Mouse (Mus musculus) hindbrain, embryonic 12.5 days (tissue): ENCODE results near the gene Myo1e. TPM values are rescaled to one million over a fixed set of nuclear protein-coding genes. Genes with fewer than 3 reads are reported as not detected.

Experiments
- ATAC-seq: fragments of 200-750 bp; cut with Nextera tagmentation; 2 replicates; pipeline ENCODE4 v1.8.0; 2017; ENCODE audit warnings: moderate TSS enrichment; ENCODE audit not compliant: low FRiP score
- H3K27ac ChIP-seq: fragments of 300-500 bp; sonication (generic); 2 replicates; pipeline ENCODE4 v1.5.1; 2016; ENCODE audit warnings: mild to moderate bottlenecking
- H3K27me3 ChIP-seq: fragments of 300-500 bp; sonication (generic); 2 replicates; pipeline ENCODE4 v1.6.1; 2016; ENCODE audit warnings: mild to moderate bottlenecking
- H3K36me3 ChIP-seq: fragments of 300-500 bp; sonication (generic); 2 replicates; pipeline ENCODE4 v1.6.1; 2016; ENCODE audit warnings: mild to moderate bottlenecking
- H3K4me1 ChIP-seq: fragments of 300-500 bp; sonication (generic); 2 replicates; pipeline ENCODE4 v1.6.1; 2016
- H3K4me2 ChIP-seq: fragments of 300-500 bp; sonication (generic); replicated peaks from 2 replicates; pipeline ENCODE4 v1.6.1; 2016; ENCODE audit warnings: mild to moderate bottlenecking
- H3K4me3 ChIP-seq: fragments of 300-500 bp; sonication (generic); 2 replicates; pipeline ENCODE4 v1.5.1; 2016; ENCODE audit warnings: mild to moderate bottlenecking
- H3K9ac ChIP-seq: fragments of 300-500 bp; sonication (generic); 2 replicates; pipeline ENCODE4 v1.6.1; 2016; ENCODE audit warnings: mild to moderate bottlenecking, moderate library complexity
- H3K9me3 ChIP-seq: fragments of 300-500 bp; sonication (generic); replicated peaks from 2 replicates; pipeline ENCODE4 v1.6.1; 2016; ENCODE audit warnings: mild to moderate bottlenecking
- WGBS: fragments of 180-500 bp; shearing (Covaris S2); methylation state at CpG from one replicate; pipeline ENCODE4 v1.1.7; 2016; 5-methylcytosine and 5-hydroxymethylcytosine counted together
- polyA plus RNA-seq: library from polyadenylated mRNA; unstranded; fragments of >200 nt; fragmentation: Nextera tagmentation; extraction: Ambion mirVana; gene quantifications from 2 replicates; pipeline ENCODE4 v1.2.1, GENCODE M21; 2016

The Myo1e gene
- polyA plus RNA-seq, 1 experiment from 2014 or later, result 16.2 TPM

GRCm38 (mm10) chr9:70226359-70226758 is 19.2 kb downstream of the Myo1e start:
- H3K4me2 ChIP-seq, result no peak overlapping the region
- no peaks in the 10 kb centered on the region for H3K36me3 ChIP-seq
- WGBS, result 90% methylated on average over 4 of the region's 4 CpGs
- no peak for ATAC-seq
- no peak overlapping the region for H3K9ac ChIP-seq
- no peaks in the 10 kb centered on the region for H3K27me3 ChIP-seq
- H3K4me1 ChIP-seq, result no peaks in the 10 kb centered on the region; the same call in 1 of the 2 replicates
- no peak overlapping the region for H3K4me3 ChIP-seq
- H3K27ac ChIP-seq, result no peak overlapping the region
- H3K9me3 ChIP-seq, result no peaks in the 10 kb centered on the region

GRCm38 (mm10) chr9:70229823-70230222 is 22.7 kb downstream of the Myo1e start:
- 79% methylated on average over 8 of the region's 8 CpGs for WGBS
- Histone ChIP-seq H3K4me1 (no peaks in the 10 kb centered on the region; the same call in 1 of the 2 replicates), H3K36me3 (no peaks in the 10 kb centered on the region), H3K9ac (no peak overlapping the region), H3K9me3 (no peaks in the 10 kb centered on the region), H3K27ac (no peak overlapping the region), H3K27me3 (no peaks in the 10 kb centered on the region), H3K4me2 (no peak overlapping the region), H3K4me3 (no peak overlapping the region)
- ATAC-seq, result no peak

- 82% methylated on average over 10 of the region's 10 CpGs for WGBS
- Histone ChIP-seq H3K4me3 (no peak overlapping the region), H3K9me3 (no peaks in the 10 kb centered on the region), H3K27me3 (no peaks in the 10 kb centered on the region), H3K27ac (no peak overlapping the region), H3K4me2 (no peak overlapping the region), H3K4me1 (no peaks in the 10 kb centered on the region; the same call in 1 of the 2 replicates), H3K36me3 (no peaks in the 10 kb centered on the region), H3K9ac (no peak overlapping the region)
- ATAC-seq, result no peak
These were observed 25.2 kb downstream of the Myo1e start for GRCm38 (mm10) chr9:70232044-70233010.

- Histone ChIP-seq H3K27ac (no peak overlapping the region), H3K9ac (no peak overlapping the region), H3K9me3 (no peaks in the 10 kb centered on the region), H3K4me2 (no peak overlapping the region), H3K4me3 (no peak overlapping the region), H3K4me1 (no peaks in the 10 kb centered on the region), H3K27me3 (no peaks in the 10 kb centered on the region), H3K36me3 (no peaks in the 10 kb centered on the region)
- 81% methylated on average over 3 of the region's 3 CpGs for WGBS
- ATAC-seq, result no peak
These were observed 30.0 kb downstream of the Myo1e start for GRCm38 (mm10) chr9:70237136-70237535.

- no peak overlapping the region for H3K9ac ChIP-seq
- no peak overlapping the region for H3K4me2 ChIP-seq
- WGBS, result 56% methylated on average over 2 of the region's 2 CpGs
- no peak overlapping the region for H3K27ac ChIP-seq
- no peaks in the 10 kb centered on the region for H3K36me3 ChIP-seq
- H3K27me3 ChIP-seq, result no peaks in the 10 kb centered on the region
- no peak for ATAC-seq
- no peaks in the 10 kb centered on the region for H3K9me3 ChIP-seq
- no peak overlapping the region for H3K4me3 ChIP-seq
- H3K4me1 ChIP-seq, result no peaks in the 10 kb centered on the region
These were observed 30.4 kb downstream of the Myo1e start for GRCm38 (mm10) chr9:70237561-70237960.

GRCm38 (mm10) chr9:70238391-70238790 is 31.2 kb downstream of the Myo1e start:
- no peak overlapping the region for H3K4me2 ChIP-seq
- H3K27ac ChIP-seq, result no peak overlapping the region
- H3K27me3 ChIP-seq, result no peaks in the 10 kb centered on the region
- no peaks in the 10 kb centered on the region for H3K36me3 ChIP-seq
- no peak overlapping the region for H3K9ac ChIP-seq
- no peaks in the 10 kb centered on the region for H3K4me1 ChIP-seq
- H3K9me3 ChIP-seq, result no peaks in the 10 kb centered on the region
- ATAC-seq, result no peak
- 88% methylated on average over 6 of the region's 6 CpGs for WGBS
- no peak overlapping the region for H3K4me3 ChIP-seq

- Histone ChIP-seq H3K4me2 (no peak overlapping the region), H3K4me3 (no peak overlapping the region), H3K9ac (no peak overlapping the region), H3K9me3 (no peaks in the 10 kb centered on the region), H3K4me1 (no peaks in the 10 kb centered on the region), H3K27me3 (no peaks in the 10 kb centered on the region), H3K27ac (no peak overlapping the region), H3K36me3 (no peaks in the 10 kb centered on the region)
- 89% methylated on average over 3 of the region's 3 CpGs for WGBS
- no peak for ATAC-seq
These were observed 32.1 kb downstream of the Myo1e start for GRCm38 (mm10) chr9:70239229-70239628.

GRCm38 (mm10) chr9:70240703-70241410 is 33.7 kb downstream of the Myo1e start:
- H3K9me3 ChIP-seq, result no peaks in the 10 kb centered on the region
- no peaks in the 10 kb centered on the region for H3K4me1 ChIP-seq
- H3K9ac ChIP-seq, result no peak overlapping the region
- ATAC-seq, result no peak
- no peak overlapping the region for H3K4me3 ChIP-seq
- WGBS, result 73% methylated on average over 16 of the region's 16 CpGs
- no peaks in the 10 kb centered on the region for H3K36me3 ChIP-seq
- H3K27ac ChIP-seq, result no peak overlapping the region
- no peaks in the 10 kb centered on the region for H3K27me3 ChIP-seq
- no peak overlapping the region for H3K4me2 ChIP-seq

- H3K27me3 ChIP-seq, result no peaks in the 10 kb centered on the region
- H3K27ac ChIP-seq, result no peak overlapping the region
- no peaks in the 10 kb centered on the region for H3K36me3 ChIP-seq
- no peak for ATAC-seq
- no peak overlapping the region for H3K4me2 ChIP-seq
- no peak overlapping the region for H3K4me3 ChIP-seq
- no peak overlapping the region for H3K9ac ChIP-seq
- no peaks in the 10 kb centered on the region for H3K4me1 ChIP-seq
- no peaks in the 10 kb centered on the region for H3K9me3 ChIP-seq
- 68% methylated on average over 8 of the region's 8 CpGs for WGBS
These were observed 34.3 kb downstream of the Myo1e start for GRCm38 (mm10) chr9:70241411-70241961.

- Histone ChIP-seq H3K4me2 (no peak overlapping the region), H3K4me1 (no peaks in the 10 kb centered on the region), H3K9me3 (no peaks in the 10 kb centered on the region), H3K27me3 (no peaks in the 10 kb centered on the region), H3K27ac (no peak overlapping the region), H3K9ac (no peak overlapping the region), H3K4me3 (no peak overlapping the region), H3K36me3 (no peaks in the 10 kb centered on the region)
- no peak for ATAC-seq
- 76% methylated on average over 4 of the region's 4 CpGs for WGBS
These were observed 35.1 kb downstream of the Myo1e start for GRCm38 (mm10) chr9:70242112-70242862.

- no peaks in the 10 kb centered on the region for H3K4me1 ChIP-seq
- H3K9me3 ChIP-seq, result no peaks in the 10 kb centered on the region
These were observed 36.1 kb downstream of the Myo1e start for GRCm38 (mm10) chr9:70243241-70243640.

GRCm38 (mm10) chr9:70243708-70244107 is 36.6 kb downstream of the Myo1e start:
- H3K27me3 ChIP-seq, result no peaks in the 10 kb centered on the region
- no peak overlapping the region for H3K9ac ChIP-seq
- no peak overlapping the region for H3K4me3 ChIP-seq
- H3K9me3 ChIP-seq, result no peaks in the 10 kb centered on the region
- ATAC-seq, result no peak
- WGBS, result 80% methylated on average over 2 of the region's 2 CpGs
- no peak overlapping the region for H3K27ac ChIP-seq
- no peak overlapping the region for H3K4me2 ChIP-seq
- no peaks in the 10 kb centered on the region for H3K4me1 ChIP-seq
- H3K36me3 ChIP-seq, result no peaks in the 10 kb centered on the region

More at GRCm38 (mm10) chr9:70243241-70243640, 36.1 kb downstream of the Myo1e start:
- no peaks in the 10 kb centered on the region for H3K36me3 ChIP-seq
- no peaks in the 10 kb centered on the region for H3K27me3 ChIP-seq
- H3K27ac ChIP-seq, result no peak overlapping the region
- no peak overlapping the region for H3K4me3 ChIP-seq
- no peak overlapping the region for H3K9ac ChIP-seq
- 82% methylated on average over 8 of the region's 8 CpGs for WGBS
- ATAC-seq, result no peak
- H3K4me2 ChIP-seq, result no peak overlapping the region
